Mouse (Mus musculus) thymus, postnatal 4 days (tissue): Measurements from ENCODE around the gene Fgf12.

Source experiments
- DNase-seq: peaks from one replicate; pipeline ENCODE4 v3.0.0; 2021

The Fgf12 gene

DNA sequence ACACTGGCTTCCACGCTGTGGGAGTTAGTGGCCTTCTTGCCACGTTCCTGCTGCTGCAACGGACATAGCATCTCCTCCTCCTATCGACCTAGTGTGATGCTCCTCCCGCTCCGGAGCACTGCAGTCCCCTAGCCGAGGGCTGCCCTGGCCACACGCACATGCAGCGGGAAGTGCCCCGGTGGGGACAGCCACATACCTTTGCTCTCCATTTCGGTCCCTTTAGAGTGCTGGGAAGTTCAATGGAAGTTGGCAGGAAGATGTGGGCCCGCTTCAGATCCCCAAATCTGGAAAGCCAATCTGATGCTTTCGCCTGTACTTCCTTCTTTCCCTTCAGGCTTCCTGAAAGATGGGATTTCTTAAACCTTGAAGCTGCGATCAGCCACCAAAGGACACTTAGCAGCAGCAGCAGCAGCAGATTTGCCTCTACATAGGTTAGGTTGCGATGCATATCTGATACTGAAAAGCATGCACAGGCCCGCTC lies at the start of gene Fgf12:
TSS of gene Fgf12 (minus strand) at position 431 of the 481 bp plus-strand sequence.
- DNase-seq, result no peak

DNA sequence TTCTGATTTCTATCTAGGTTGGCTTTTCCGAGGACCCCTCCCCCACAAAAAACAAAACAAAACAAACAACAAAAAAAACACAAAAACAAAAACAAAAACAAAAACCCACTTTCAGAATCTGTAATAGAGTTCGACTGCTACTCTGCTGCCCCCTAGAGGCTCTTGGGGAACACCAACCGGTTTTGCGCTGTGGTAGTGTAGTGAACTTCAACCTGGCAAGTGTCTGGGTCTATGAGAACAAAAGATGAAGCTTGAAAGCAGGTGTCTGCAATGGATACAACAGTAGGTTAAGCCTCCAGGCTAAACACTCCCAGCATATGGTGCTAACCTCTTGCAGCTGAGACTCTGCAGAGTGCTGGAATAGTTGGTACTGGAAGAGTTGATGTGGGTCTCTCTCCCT lies 40.2 kb upstream of the Fgf12 start:
- peak; percentile 21 for DNase-seq

DNA sequence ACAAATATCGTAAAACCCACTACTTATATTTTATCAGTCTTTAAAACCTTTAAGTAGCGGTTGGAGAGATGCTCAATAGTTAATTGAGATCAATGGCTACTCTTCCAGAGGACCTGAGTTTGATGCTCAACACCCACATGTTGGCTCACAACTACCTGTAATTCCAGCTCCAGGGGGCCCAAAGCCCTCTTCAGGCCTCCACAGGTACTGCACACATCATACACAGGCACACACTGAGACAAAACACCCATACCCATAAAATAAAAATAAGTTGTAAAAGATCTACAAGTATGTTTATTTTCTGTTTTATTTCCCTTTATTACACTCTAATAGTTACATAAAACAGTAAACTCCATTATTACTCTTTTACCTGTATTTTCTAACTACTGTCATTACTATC lies 17.4 kb upstream of the Fgf12 start:
- no peak for DNase-seq

- DNase-seq, result no peak
Measured at GRCm38 (mm10) chr16:28761417-28761976, 8.6 kb upstream of the Fgf12 start.

GRCm38 (mm10) chr16:28753124-28753917 lies 453 bp upstream of the Fgf12 start:
- peak; percentile 29 for DNase-seq

GRCm38 (mm10) chr16:28734461-28734860 lies 18.4 kb downstream of the Fgf12 start:
- no peak for DNase-seq

GRCm38 (mm10) chr16:28726792-28727191 lies 26.1 kb downstream of the Fgf12 start:
- no peak for DNase-seq

- DNase-seq, result no peak
Measured at GRCm38 (mm10) chr16:28706623-28707022, 46.2 kb downstream of the Fgf12 start.

- DNase-seq, result no peak
Measured at GRCm38 (mm10) chr16:28700346-28700745, 52.5 kb downstream of the Fgf12 start.

- DNase-seq, result no peak
Measured at GRCm38 (mm10) chr16:28696851-28697250, 56.0 kb downstream of the Fgf12 start.

- no peak for DNase-seq
Measured at GRCm38 (mm10) chr16:28694113-28694899, 58.6 kb downstream of the Fgf12 start.

DNA sequence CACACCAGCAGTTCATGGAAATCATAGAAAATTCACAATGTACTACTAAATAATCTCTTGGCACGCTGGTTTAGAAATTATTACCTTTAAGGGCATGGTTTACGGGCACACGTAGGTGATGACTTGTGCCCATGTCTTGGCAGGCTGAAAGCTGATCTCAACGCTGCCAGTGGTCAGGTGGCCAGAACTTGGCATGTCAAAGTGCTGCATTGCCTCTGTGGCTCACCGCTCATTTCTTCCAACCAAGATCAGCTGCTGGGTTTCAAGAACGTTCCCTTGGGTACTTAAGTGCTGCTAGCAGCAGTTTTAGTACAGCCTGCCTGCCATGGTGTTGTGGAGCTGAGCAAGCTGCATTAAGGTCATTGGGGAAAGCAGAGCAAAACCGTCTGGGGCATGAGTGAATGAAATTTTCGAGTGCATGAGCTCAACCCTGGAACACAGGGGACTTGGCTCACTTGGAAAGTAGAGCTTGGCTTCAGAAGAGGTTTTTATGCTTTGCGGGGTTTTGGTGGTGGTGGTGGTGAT lies 63.9 kb downstream of the Fgf12 start:
- DNase-seq, result no peak

- no peak for DNase-seq
Measured at GRCm38 (mm10) chr16:28681625-28682024, 71.2 kb downstream of the Fgf12 start.

GRCm38 (mm10) chr16:28668815-28669347 lies 84.0 kb downstream of the Fgf12 start:
- no peak for DNase-seq

DNA sequence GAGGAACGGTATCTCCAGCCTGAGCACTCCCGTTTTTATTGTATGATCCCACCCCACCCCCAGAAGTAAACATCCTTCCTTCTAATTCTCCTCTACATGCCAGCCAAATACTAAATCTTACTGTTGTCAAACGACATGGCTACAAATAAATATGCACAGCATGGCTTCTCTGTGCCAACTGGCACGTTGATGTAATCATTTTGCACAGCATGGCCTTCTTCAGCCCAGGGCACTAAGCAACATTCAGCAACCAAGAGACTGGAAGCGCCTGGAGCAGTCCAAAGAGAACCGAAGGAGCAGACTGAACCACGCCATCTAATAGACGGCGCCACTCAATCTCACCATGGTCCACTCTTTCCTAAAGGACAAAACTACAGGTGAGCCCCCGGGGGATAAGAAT lies 100.2 kb downstream of the Fgf12 start:
- no peak for DNase-seq

GRCm38 (mm10) chr16:28650589-28650988 lies 102.3 kb downstream of the Fgf12 start:
- no peak for DNase-seq

DNA sequence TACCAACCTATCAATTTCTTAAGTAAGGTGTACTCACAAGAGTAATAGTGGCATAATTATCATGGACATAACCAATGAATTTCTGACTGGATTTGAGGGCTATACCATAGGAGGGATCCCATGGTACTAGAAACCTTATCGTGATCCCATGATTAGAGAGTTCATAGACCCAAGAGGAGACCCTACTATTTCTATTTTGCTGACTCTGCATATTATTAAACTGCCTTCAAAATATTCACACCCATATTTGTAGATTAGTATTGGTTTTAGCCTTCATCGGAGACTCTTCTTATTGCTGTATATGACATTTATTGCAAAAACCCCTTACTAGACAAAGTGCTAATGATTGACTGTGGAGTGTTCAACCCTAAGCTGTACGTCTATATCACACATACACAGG lies 107.8 kb downstream of the Fgf12 start:
- no peak for DNase-seq

GRCm38 (mm10) chr16:28631721-28632120 lies 121.1 kb downstream of the Fgf12 start:
- no peak for DNase-seq

DNA sequence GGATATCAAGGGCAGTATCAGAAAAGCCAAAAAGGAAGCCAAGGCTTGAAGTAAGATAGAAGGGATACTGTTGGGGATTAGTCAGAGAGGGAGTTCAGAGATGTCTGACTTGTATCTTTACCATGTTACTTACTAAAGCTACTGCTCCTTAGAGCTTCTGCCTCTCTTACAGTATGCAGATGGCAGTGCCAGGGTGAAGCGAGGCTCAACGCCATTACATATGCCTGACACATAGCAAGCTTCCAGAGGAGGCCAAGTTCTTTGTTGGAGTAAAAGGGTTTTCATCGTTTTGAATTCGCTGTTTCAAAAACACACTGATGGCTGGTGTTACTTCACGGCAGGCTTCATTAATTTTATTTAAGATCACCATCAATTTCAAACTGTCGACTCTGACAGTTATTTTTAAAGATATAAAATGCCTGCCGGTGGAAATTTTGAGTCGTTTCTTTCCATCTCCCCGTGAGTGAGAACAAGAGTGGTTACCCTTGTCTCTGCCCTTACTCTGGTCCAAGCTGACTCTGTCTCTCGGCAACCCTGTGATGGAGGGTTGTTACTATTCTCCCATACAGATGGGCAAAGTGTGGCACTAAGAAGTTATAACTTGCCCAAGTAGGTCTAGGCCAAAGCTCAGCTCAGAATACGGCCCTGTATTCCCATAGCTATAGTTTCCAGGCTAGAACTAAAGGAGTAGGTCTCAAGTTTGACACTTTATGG lies 121.9 kb downstream of the Fgf12 start:
- DNase-seq, result no peak

DNA sequence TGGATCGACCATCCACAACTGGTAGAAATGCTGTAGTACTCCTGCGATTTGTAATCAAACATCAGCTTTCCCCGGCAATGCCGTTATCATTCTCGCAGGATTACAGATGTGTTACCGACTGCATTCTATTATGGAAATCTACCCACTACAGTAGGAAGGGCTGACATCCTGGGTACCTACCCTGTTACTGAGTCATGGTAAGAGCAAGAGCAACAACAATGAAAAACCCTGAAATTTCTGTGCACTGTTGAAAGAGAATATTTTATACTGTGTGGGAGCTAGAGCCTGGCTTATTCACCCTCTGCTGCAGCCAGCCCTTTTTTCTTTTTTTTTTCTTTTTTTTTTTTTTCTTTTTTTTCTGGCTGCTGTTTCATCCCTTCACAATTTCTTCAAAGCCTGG lies 126.6 kb downstream of the Fgf12 start:
- DNase-seq, result no peak

DNA sequence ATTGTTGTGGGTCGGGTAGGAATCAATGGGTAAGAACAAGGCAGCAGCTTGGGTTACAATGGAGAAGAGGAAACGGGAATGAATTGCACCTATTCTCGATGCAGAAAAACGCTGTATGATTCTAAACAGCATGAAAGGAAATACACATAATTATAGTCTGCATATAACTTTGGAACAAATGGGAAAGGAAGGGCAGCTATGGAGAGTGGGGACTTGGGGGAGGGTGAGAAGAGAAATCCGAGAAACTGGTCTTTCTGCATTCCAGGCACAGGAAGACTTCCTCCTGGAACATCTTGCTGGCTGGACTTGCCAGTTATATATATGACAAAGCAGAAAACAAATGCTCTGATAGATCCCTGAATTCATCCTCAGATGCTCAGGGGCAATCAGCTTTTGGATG lies 127.2 kb downstream of the Fgf12 start:
- no peak for DNase-seq

DNA sequence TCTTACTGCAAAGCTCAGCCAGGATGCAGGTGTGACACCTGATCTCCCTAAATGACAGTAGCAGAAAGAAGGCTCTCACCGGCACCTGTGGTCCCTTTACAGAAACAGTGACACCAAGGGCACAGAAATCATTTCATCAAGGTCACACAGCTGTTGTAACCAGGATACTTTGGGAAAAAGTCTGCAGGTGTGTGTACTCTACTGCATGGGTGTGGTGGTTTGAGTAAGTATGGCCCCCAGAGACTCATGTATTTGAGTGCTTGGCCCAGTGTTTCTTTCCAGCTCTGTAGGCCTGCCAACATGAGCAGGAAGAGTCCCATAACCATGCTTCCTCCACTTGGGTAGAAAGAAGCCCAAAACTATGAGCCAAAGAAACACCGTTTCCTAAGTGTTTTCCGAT lies 138.5 kb downstream of the Fgf12 start:
- DNase-seq, result no peak

DNA sequence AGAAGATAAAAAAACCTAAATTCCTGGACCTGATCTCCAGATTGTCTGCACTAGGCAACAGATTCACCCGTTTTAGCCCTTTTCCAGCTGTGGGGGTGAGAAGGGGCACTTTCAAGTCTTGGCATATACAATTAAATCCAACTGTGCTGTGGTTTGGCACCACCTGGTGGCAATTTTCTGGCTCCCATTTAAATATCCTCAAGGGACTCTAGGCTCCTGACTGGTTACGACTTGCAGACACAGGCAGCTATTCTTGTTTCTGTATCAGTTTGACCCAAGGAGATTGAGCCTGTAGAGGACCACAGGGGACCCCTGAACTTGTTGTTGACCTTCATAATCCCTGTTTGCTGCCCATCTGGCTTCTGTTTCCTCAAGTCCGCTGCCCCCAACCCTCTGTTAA lies 141.9 kb downstream of the Fgf12 start:
- no peak for DNase-seq
